Mouse (Mus musculus) adrenal gland, postnatal 36 days (tissue): ENCODE data around the gene Smurf1. TPM values are rescaled to one million over a fixed set of nuclear protein-coding genes. Genes with fewer than 3 reads are reported as not detected.
A peak's percentile ranks its signal among the peaks of the same experiment; 100 is the strongest.

Experiments
- DNase-seq, 2 experiments: peaks; one replicate each; pipeline ENCODE4 v3.0.0; 2021; ENCODE audit warnings: mixed read lengths in 1 of 2
- long read RNA-seq, 2 experiments: library from polyadenylated mRNA; stranded (forward); transcript quantifications; one replicate each; pipeline ENCODE4 v2.0.0; 2021; ENCODE audit warnings: borderline sequencing depth in 2 of 2
- total RNA-seq, 2 experiments: library from RNA; stranded (reverse); gene quantifications; 2 replicates each; pipeline ENCODE4 v1.2.3; 2021

The Smurf1 gene
- total RNA-seq = 10 to 100 TPM; 18.6 to 24.8 TPM
- long read RNA-seq, experiment 1, full-length matches to known transcripts = 5 of 13 reads
- long read RNA-seq, experiment 1, partial matches to known transcripts = 6 of 13 reads
- long read RNA-seq, experiment 1, other reads (novel, unspliced or antisense) = 2 of 13 reads
- long read RNA-seq, experiment 2, partial matches to known transcripts = 0 of 1 reads
- long read RNA-seq, experiment 2, other reads (novel, unspliced or antisense) = 1 of 1 reads

DNA sequence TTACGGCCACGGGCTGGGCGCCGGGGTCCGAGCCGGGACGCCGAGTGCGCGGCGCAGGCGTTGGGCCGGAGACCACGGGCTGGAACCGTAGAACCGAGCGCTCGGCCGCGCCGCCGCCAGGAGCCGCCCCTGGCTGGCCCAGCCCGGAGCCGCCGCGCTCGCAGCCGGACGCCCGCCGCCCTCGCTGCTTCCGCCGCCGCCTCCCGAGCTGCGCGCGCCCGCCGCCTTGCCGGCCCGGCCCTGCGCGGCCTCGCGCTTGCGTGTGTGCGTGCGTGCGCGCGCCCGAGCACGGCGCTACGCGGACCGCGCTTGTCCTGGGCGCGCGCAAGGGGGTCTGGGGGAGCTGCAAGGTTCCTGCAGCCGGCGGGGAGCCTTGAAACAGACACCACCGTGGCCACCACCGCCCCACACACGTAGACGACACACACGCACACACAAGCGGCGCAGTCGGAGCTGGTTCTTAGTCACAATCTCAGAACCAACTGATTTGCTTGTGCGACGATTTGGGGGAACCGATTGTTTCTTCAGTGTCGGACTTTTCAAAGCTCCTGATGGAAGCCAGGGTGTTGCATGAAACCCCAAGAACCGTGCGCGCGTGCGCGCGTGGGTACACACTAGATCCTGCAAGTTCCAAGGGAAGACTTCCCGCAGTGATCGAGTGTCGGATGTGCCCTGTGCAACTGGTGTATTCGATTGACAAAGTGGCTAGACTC lies at the start of gene Smurf1:
Smurf1 (minus strand) TSS at position 209 of the 713 bp plus-strand sequence.
- DNase-seq = peak; percentile 87 to 94

DNA sequence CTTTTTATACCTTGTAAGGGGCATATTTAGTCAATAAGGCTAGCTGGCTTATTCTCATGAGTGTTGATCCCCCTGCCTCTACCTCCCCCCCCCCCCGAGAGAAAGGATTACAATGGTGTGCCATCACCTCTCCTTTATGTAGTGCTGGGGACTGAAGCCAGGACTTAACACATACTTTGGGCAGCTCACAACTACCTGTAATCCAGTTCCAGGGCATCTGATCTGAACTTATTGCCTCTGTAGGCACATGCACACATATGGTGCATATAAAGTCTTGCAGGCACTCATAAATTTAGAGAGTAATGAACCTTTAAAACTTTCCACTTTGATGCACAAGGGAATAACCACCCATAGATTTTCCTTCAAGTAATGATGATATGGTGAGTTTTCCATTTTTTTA lies 48.6 kb upstream of the Smurf1 start:
- DNase-seq = no peak

DNA sequence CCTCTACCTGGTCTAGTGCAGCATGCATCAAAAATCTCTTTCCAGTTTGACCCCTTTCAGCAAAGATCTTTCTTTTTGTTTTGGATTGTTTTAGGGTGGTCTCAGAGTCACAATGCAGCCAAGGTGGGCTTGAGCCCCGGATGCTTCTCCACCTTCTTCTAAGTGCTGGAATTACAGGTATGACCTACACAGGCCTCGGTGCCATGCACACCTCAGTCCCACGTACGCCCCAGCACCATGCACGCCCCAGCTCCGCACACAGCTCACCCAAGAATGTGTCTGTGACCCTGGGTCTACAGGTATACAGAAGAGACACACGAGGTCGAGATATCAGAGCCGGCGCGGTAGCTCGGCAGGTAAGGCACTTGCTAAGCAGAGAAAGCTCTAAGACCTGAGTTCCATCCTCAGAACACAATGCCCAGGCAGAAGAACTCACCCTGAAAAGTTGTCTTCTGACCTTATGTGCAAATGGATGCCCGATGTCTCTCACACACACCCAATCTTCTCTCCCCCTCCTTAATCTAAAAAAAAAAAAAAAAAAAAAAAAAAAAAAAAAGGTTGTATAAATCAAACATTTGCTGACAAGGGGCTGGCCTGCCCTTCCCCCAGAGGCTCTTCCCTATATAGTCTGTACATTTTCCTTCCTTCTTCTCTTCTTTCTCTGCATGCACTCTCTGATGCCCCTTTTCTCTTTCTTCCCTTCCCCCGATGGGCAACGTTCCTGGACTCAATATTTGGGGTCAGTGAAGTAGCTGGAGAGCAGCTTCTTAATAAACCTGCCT lies 43.4 kb upstream of the Smurf1 start:
- DNase-seq = no peak

DNA sequence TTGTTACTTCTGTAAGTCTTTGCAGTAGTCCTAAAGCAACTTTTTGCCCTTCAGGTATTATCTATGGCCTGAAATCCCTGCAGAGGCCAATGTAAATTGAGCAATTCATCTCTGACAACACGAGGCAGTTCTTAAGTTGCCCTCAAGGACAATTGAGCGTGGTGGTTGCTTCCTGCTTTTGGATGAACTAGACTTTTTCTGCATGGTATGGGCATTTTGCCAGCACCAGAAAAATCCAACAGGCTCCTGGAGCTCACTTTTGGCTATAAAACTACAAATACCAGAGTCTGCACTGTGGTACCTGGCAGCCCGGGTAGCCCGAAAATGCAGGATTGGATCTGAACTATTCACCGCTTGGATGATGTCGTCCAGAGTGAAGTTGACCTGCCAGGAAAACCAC lies 39.9 kb upstream of the Smurf1 start:
- peak; percentile 32 to 56 for DNase-seq

DNA sequence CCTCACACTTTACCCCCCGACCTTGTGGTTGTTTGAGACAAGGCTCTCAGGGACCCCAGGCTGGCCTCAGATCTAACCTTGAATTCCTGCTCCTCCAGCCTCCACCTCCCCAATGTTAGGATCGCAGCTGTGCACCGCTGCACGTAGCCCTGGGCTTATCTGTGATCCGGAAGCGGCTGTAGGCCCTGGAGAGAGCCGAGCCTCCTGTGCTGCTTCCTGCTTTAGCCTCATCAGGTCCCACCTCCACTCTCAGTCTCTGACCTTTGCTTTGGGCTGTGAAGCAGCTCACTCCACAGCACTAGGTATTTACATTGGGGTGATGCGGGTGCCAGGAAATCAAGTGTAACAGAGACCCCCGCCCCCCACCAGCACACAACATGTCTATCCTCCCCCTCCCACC lies 38.8 kb upstream of the Smurf1 start:
- no peak for DNase-seq

DNA sequence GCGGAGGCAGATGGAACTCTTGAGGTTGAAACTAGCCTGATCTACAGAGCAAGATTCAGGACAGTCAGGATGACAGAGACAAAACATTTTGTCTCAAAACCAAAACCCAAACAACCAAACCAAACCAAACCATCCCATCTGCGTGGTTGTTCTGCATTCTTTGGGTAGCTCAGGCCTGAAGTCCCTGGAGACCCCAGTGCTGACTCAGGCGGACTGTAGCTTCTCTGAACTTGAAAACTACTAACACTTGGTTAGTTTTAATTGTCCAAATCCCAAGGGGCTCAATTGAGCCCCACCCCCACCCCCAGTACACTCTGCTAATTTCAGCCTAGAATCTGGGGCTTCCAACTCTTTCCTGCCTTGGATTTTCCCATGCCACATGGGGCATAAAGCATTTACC lies 37.7 kb upstream of the Smurf1 start:
- DNase-seq = no peak

DNA sequence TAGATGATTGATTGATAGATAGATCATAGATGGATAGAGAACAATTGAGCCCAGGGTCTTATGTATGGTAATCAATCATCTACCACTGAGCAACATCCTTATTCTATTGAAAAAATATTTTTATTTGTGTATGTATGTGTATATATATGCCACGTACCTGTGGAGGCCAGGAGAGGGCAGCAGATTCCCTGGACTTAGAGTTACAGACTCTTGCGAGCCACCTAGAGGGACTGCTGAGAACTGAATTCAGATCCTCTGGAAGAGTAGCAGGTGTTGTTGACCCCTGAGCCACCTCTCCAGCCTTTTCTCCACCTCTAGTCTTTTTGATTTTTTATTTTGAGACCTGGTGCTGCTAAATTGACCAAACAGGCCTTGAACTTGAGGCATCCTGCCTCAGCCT lies 32.8 kb upstream of the Smurf1 start:
- no peak for DNase-seq

DNA sequence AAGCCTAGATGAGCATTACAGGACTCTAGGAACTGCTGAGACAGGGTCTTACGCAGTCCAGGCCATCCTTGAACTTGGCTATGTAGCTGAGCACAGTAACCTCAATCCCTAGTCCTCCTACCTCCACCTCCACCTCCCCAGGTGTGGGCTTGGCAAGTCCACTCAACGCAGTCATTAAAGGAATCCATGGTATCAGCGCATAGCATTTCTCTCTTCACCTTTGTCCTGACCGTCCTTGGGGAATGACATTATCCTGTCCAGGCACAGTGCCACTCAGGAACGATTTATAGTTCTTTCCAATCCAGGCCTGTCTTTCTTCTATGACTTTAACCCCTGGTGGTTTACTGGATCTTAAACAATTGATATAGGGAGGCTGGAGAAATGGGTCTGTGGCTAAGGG lies 24.8 kb upstream of the Smurf1 start:
- no peak for DNase-seq

DNA sequence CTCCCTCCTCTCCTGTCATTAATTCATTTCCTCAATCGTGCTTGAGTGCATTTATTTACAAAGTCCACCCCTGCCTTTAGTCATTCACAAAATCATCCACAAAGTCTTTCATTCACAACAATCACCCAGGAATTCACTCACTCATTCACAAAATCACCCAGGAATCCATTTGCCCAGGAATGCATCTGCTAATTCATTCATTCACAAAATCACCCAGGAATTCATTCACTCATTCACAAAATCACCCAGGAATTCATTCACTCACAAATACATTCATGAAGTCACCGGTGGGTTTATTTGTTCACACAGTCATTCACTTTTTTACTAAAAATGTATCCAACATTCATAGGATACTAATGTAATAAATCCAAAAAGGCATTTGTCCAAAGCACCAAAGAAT lies 24.4 kb upstream of the Smurf1 start:
- no peak for DNase-seq

DNA sequence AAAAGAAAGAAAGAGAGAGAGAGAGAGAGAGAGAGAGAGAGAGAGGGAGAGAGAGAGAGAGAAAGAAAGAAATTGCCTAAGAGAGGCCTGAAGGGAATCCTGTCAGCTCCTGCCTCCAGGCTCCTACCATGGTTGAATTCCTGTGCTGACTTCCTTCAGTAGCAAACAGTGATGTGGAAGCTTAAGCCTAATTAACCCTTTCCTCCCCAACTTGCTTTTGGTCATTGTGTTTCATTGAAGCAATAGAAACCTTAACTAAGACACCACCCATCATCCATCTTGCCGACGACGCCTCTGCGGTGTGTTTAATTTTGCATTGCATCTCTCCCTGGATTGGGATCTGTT lies 23.4 kb upstream of the Smurf1 start:
- DNase-seq = no peak

DNA sequence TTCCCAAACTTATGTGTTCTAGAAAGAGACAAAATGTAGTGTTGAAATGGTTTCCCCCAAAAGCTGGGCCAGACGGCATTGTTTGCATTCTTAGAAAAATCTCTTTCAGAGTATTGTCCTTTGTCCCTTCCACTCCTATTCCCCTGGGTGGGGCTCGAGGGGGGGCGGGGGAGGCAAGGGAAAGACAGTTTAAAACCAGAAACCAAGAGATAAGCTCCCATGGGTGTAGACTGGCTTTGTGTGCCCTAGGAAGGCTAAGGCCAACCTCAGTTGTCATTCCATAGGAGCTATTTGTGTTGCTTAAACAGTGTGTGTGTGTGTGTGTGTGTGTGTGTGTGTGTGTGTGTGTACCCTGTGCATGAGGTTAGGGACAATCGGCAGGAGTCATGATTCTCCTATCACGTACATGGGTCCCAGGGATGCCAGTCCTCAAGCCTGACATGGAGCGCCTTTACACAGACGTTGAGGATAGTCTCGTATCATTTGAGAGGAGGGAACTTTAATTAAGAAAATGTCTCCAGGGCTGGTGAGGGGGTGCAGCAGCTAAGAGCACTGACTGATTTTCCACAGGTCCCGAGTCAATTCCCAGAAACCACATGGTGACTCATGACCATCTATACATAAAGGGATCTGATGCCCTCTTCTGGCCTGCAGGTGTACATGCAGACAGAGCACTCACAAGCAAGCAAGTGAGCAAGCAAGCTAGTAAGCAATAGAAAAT lies 22.9 kb upstream of the Smurf1 start:
- DNase-seq = peak; percentile 30 to 55

DNA sequence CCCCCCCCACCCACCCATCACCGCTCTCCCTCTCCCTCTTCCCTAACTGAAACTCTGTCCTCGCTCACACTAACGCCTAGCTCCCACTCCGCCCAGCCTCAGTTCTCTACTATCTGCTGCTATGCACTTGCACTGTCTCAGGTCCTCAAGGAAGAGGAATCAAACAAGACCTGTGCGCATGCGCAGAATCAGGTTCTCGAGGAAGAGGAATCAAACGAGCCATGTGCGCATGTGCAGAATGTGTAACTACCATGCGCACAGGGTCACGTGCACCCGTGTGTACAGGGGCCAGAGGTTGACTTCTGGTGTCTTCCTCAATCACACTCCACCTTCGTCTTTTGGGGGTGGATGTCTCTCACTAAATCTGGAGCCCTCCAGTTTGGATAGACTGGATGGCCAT lies 21.9 kb upstream of the Smurf1 start:
- DNase-seq = no peak

DNA sequence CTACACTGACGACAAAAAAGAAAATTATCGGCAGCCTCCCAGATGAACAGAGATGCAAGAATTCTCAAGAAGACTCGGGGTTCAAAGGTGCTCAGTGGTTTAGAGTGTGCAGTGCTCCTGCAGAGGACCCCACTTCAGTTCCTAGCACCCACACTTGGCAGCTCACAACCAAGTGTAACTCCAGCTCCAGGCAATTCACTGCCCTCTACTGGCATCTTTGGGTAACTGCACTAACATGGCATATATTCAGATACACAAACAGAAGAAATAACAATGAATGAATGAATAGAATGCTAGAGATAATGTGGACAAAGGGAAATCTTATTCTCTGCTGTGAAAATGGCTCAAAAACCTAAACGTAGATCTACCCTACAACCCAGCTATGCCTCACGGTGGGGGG lies 19.2 kb upstream of the Smurf1 start:
- no peak for DNase-seq

DNA sequence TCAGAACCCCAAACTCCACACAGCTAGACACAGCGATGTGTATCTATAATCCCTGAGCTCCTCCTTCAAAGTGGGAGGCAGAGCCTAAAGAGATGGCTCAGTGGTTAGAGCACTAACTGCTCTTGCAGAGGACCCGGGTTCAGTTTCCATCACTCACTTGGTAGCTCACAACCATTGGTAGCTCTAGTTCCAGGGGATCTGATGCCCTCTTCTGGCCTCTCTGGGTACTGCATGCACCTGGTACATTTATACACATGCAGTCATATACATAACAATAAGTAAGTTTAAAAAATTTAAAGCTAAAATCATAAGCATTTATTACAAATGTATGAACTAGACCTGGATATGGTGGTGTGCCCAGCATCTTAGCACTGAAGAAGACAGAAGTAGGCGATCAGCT lies 17.6 kb upstream of the Smurf1 start:
- no peak for DNase-seq

DNA sequence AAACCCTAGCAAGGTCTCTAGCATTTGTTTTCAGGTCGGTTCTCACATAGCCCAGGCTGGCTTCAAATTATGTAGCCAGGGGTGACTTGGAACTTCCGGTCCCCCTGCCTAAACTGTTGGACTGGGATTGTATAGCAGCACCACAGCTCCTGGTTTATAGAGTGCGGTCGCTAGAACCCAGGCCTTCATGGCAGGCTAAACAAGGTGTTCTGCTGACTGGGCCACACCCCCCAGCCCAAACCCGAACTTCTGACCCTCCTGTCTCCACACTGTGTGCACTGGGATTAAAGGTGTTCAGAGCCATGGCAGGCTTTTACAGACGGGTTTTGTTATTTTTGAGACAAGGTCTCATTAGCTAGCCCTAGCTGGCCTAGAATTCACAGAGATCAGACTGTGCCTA lies 13.5 kb upstream of the Smurf1 start:
- DNase-seq = no peak

DNA sequence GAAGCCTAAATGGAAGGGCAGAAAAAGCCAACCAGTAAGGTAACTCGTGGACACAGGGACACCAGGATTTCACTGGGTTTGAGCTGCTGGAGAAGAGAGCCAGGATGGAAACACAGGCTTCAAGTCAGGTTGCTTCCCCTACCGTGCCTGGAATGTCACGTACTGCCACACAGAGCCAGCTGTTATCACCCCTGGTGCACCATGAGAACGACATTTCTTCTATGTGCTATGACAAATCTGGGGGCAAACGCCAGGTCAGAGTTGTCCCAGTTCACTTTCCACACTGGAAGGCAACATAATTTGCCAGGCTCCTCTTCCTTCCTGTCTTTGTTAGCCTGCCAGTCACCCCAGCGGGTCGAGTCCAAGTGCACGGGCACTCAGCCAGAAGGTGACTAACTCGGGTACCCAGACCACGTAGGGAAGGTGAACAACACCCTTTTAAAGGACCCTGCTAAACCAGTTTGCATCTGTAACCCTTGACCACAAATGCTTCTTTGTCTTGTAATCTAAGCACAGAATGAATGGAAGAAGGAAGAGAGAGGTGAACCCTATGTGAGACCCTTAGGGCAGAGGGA lies 13.0 kb upstream of the Smurf1 start:
- DNase-seq = peak; percentile 75 to 79

DNA sequence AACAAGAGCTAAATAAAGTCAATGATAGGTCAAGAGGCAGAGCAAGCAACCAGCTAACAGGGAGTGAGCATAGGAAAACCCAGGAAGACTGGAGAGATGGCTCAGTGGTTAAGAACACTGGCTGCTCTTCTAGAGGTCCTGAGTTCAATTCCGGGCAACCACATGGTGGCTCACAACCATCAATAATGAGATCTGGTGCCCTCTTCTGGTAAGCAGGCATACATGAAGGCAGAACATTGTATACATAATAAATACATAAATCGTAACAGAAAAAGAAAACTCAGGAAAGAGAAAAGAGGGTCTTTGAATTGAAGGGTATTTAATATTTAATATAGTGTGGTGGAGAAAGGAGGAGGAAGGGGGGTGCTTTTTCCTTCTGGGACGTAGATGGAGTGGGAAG lies 5.6 kb upstream of the Smurf1 start:
- peak in 1 of 2 experiments; percentile 9 for DNase-seq

DNA sequence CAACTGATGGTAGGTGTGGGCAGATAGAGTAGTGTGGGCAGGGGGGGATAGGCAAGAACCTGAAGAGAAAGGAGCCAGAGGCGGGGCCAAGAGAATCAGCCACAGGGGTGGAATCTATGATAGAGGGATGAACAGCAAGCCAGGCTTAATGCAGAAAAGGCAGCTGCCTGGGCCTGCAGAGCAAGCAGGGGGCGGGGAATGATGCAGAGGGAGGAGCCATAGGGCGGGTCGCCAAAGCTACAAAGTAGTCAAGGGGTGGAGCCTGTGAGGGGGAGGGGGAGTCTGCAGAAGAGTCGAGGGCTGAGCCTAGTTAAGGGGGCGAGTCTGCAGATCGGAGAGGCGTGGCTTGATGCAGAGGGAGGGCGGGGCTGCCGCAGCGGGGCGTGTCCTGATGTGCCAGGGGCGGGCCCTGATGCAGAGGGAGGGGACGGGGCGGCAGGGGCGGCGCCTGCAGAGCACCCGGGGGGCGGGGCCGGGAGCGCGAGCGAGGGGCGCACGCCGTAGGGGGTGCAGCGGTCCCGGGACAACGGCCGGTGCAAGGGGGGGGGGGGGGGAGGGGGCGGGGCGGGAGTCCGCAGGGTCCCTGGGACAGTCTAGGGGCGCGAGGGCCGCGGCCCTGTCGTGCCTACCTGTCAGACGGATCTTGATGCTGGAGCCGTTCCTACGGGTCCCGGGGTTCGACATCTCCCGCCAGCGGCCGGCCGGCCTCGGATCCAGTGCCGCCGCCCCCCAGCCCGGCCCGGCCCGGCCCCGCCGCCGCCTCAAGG lies 592 bp downstream of the Smurf1 start:
- peak; percentile 84 to 91 for DNase-seq

DNA sequence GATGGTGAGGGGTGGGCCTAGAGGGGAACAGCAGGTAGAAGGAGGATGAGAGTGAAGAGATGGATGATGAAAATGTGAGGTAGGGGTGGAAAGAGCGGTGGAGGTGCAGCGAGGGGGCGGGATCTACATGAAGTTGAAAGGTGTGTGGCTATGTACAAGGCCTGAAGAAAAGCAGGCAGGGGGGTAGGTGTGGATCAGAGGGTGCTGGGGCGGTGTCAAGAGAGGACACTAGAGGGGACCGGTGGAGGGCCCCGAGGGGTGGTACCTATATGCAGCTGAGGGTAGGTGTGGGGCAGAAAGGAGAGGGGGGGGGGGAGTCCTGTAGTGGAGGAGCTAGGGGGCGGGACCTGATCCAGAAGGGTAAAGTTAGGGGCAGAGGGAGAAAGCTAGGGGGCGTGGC lies 1.2 kb downstream of the Smurf1 start:
- DNase-seq = no peak

DNA sequence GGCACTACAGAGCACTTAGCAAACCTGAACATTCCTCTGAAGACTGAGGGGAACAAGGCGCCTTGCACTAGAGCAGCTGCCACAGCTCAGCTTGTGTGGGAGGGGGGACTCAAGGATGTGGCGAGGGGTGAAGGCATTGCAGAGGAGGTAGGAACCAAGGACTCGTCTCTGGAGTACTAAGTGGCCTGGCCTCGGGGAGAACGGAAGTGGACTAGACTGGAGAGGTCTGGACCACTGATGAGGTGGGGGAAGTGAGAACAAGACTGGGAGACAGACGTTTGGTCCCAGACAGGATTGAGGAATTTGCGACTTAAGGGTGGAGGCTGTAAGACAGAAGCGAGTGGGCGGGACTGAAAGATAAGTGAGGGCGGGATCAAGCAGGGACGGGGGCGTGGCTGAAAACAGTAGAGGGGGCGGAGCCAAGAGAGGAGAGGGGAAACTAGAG lies 1.8 kb downstream of the Smurf1 start:
- peak; percentile 52 to 69 for DNase-seq

DNA sequence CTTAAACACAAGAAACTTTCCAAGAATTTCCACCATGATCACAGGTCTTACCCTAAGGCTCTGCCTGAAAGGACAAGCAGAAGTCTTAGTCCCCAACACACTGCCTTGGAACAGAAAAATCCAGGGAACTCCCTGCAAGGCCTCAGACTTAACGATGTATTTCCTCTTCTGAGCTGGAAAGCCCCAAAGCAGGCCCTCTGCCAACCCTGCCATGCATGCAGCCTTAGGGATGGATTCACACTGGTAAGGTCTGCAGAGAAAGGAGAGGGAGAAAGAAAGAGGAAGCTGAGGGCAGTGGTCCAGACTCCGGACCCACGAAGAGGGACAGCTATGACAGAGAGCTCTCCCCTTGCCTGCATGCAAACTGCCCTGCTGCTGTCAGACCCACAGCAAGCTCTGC lies 2.2 kb downstream of the Smurf1 start:
- peak in 1 of 2 experiments; percentile 39 for DNase-seq

DNA sequence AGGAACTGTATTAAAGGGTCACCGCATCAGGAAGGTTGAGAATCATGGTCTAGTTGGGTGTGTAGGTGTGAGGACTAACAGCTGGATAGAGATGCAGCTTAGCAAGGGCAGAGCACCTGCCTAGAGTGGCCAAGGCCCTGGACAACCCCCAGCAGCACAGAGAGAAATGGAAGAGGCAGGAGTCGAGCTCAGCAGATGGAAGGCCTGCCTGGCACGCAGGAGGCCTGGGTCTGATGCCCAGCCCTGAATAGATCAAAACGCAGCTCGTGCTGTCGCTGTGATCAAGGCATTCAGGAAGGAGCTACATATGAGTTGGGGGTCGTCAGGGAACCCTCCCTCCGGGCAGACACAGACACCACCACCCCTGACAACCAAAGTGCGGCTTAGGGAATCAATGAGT lies 7.4 kb downstream of the Smurf1 start:
- DNase-seq = no peak
